Mouse (Mus musculus): ENCODE results near the gene Tmem86a.
"Not testable (repeated sequence)": the region's sequence is repeated elsewhere in the genome, so short reads cannot be mapped to it uniquely, and the experiment has no call there.

The Tmem86a gene

DNA sequence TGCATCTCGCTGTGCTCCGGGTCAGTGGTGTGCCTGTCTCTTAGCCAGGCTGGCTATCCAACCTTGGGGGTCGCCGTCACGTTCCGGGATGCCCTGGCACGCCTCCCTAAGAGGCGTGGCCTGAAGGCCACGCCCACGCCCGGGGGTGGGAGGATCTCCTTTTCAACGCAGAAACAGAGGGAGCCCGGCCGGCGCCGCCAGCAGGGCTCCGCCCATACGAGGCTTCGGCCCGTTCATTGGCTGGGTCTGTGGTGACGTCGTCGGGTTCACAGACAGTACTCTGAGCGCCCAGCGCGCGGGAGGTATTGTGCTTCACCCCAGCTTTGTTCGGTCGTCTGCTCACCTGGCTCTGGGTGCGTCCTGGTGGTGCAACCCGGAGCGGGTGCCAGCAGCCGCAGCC, at the start of gene Tmem86a:
Gene Tmem86a (plus strand): TSS at position 236 of the 400 bp plus-strand sequence.
- peak; percentile 96 for DNase-seq

DNA sequence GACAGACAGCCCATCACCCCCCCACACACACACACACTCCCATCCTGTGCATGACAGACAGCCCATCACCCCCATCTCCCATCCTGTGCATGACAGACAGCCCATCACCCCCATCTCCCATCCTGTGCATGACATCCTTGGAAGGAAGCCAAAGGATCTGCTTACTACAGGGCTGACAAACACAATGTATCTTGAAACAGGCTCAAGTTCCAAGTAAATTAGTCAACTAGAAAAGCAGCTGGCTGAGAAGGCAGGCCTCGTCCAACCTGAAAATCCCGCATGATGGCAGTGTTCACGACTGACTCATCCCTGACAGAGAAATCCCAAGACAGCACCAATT, 49.8 kb upstream of the Tmem86a start:
- no peak for DNase-seq

DNA sequence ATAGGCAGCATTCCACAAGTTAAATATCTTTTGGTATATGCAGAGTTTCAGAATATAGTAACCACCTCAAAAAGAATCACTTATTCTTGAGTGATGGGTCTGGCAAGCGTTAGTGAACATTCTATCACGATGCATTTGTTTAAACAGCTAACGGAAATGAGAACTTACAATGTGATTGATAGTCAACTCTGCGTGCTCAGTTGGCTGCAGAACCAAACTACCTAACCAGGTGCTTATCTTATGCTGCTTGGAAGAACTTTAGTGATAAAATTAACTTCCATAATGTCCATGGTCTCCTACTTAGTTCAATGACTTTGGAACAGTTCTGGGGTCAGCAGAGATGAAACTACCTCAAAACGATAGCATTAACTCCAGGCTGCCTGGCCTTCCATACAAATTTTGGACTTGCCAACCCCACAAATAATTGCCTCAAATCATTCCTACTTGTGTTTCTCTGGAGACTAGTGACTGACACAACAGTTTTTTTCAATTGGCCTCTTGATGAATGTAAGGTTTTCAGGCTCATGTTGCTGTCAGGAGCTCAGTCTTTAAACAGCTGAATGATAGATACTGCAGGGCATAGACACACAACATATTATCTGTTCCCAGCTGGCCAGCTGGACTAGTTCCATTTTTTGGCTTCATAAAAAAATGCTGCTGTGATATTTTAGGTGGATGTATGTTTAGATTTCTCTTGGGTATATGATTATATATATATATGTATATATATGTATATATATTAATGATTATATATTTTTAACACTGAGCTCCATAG, 49.1 kb upstream of the Tmem86a start:
- DNase-seq, result no peak

DNA sequence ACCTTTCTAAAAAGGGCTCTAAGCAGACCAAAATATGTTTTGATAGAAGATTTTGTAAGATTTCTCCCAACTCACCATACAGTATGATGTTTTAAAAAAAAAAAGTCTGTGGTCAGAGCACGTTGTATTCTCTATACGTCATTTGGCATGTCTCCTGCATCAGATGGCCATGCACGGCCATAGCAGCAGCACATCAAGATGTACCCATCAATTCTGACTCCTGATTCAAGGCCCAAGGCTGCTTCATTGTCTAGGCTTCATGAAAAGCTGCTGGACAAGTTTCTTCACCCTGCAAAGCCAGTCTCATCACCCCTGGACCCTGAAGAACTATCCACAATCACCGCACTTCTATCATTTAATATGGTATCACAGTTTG, 48.5 kb upstream of the Tmem86a start:
- DNase-seq, result no peak

DNA sequence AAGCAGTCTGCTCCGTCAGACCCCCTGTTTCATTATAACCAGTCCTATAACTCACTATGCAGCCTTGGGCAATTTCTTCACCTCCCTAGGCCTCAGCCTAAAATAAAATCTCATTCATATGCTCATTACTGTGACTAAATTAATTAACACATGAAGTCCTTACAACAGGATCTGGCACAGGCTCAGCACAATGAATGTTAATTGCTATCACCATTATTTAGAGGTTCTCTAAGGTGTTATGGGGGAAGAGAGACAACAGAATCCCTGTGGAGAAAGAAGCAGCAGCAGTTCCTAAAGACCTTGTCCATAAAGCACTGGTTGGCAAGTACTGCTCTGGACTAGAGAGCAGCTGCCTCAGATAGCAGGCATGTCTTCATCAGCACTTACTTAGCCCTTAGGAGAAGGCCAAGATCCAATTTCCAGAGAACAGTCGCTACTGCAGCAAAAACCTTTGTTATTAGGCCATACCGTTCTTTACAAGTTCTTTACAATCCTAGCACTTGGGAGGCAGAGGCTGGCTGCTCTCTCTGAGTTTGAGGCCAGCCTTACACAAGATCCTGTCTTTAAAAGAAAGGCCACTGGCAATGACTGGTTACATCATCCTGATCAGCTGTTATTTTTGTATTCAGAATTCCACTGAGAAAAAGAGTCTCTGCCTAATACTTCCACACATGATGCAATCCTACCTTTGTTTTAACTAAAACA, 46.8 kb upstream of the Tmem86a start:
- DNase-seq, result no peak

DNA sequence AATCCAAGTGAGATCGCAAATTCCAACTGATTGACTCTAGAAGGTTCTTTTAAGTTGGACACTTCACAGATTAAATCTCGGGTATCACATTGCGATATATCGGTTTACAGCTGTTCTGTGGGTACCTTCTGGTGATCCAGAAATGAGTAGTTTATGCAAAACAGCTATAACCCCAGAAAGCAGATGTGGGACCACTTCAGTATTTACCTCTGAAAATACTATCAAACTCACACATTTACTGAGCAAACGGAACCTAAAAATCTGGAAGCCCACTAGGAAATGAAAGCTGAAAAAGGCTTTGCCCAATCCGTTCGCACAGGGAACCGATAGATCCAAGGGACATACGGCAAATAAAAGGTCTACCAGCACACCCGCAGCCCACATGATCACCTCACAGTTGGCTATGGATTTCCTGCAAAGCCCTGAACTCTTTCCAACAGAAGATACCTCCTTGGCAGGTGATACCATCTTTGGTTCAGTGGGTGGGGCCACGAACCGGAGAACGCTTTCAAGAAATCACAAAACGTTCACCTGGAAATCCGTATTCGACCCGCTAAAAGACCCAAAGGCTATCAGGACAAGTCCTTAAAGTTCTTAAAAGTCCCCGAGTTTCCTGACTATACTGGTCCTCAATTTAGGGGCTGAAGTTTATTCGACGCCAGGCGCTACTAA, 43.2 kb upstream of the Tmem86a start:
- DNase-seq, result no peak

DNA sequence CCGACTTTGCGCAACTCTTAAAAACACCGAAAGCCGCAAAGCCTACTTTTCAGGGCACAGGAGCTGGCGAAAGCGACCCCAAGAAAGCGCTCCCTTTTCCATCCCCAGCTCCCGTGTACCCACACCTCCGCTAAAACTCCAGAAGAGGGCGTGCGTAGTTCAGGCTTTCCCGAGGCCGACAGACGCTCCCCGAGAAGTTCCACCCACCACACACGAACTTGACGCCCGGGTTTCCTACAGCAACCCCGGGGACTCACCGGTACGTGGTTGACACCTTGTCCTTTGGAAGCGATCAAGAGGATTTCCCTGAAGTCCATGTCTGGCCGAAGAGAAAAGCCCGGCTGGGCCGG, 42.6 kb upstream of the Tmem86a start:
- DNase-seq, result no peak

DNA sequence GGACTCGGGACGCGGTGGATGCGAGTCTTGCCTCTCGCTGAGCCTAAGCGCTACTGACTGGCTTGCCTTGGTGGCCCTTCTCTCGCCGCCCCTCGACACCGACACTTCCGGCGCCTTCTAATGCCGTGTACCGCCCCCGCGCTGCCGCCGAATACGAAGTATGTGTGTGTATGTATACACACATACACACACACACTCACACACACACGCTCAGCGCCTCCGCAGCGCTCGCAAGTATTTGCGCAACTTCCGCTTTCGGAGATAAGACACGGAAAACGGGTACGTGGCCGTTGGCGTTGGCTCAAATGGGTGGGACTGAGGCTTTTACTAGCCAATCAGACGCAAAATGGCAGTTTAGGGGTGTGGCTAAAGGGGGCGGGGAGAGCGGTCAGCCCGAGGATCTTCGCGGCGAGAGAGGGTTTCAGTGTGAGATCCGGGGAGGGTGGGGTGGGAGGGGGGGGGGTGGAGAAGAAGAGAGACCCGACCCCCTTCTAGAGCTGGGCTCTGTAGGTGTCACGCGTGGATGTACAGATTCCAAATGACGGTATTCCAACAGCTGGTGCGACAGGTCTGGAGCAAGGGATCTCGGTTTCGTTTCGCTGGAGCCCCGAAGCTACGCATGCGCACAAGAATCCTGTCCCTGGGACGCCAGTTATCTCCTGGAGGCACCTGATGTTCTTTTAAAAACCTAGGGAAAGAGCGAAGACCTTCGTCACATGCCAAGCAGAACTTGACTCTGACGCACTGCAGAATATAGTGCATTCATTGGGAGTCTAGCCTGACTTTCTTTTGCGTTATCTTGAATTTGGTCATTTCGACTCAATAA, 42.0 kb upstream of the Tmem86a start, which contains the start of gene Spty2d1:
Gene Spty2d1 (minus strand): TSS at position 244 of the 826 bp plus-strand sequence.
- DNase-seq, result peak; percentile 99

DNA sequence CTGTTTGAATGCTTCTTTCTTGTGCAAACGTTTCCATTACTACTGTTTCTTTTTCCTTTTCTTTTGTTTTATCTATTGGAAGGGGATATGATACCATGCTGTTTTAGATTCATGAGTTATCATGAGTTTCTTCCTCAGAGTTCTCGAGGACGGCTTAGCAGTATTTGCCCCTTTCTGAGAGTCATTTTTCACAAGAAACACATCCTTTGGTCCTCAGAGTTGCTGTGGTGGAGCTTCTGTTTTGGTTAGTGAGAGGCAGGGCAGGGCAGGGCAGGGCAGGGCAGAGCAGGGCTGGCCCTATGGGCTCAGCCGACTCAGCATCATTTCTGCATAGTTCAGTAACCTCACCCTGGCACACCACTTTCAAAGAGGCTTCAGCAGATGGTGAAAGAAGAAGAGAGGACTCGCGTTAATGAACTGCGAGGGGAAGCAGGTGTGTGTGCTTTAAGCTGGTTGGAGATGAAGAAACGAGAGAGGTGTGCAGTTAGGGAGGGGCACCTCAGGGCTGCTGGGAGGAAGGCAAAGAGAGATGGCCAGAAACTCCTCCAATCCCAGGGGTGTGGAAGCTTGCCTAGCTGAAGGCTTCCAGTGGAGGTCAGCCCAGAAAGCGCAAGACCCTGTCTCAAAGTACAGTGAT, 37.2 kb upstream of the Tmem86a start:
- DNase-seq, result no peak

DNA sequence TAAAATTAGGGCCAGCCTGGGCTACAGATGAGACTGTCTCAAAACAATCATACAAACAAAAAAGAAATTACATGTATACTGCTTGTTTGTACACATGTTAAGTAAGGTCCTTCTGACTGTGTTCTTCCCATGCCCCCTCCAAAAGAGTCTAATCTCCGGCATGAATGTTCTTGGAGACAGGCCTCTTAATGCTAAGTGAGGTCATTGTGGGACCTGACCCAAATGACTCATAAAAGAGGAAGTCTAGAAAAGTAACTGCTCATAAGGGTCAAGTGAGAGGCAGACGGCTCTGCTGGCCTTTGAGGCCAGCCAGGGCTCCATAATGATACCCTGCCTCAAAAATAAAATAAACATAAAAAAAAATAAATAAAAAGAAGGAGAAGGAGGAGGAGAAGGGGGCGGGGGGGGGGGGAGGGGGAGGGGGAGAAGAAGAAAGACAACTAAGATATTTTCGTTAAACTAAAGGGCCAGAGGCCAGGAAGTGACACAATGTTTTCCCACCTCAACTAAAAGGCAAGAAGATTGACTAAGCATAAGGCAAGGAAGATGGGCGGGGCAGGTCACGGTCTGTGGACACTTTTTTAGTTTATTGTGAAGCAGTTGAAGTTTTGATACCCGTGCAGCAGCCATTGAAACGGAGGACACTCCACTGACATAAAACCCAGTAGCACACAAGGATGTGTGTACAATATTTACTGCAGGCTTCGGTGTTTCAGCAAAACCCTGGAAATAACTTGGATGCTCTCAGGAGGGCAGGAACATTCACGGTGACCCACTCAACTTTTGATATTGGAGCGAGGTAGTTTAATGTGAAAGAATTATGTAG, 35.6 kb upstream of the Tmem86a start:
- no peak for DNase-seq

DNA sequence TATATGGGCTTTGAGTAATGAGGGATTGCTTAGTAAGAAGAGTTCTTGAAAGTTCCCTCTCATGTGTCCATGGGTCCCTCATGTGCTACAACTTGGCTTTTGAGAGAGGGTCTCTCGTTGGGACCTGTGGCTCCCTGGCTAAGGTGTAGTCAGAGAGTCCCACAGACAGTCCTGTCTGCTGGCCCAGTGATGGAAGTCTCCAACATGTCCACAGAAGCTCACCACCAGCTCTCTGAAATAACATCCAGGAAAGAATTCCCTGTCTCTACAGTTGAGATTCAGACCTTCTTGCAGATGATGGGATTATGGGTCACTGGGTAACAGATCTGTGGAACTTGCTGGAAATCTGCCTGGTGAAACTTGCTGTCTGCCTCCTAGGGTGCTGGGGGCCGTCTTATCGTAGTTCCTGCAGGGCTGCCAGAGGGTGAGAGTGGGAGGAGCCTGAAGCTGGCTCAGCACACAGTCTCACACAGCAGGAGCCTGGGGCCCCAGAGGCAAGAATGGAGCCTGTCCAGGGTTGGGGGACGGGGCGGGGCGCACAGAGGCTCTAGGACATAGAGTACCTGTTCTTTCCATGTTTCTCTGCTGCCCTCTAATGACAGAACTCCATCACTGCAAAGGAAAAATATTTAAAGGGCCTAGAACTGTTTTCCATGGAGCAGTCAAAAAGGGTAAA, 34.9 kb upstream of the Tmem86a start:
- DNase-seq, result peak; percentile 54

DNA sequence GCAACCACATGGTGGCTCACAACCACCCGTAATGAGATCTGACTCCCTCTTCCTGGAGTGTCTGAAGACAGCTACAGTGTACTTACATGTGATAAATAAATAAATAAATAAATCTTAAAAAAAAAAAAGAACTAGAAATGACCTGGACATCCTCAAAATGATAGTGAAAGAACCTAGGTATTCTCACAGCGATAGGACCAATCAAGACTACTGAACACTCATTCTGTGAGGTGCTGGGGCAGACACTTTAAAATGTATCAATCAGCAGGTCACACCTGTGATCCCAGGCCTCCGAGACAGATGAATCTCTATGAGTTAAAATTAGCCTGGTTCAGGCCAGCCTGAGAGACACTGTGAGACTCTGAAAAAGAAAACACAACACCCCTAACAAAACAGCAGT, 33.8 kb upstream of the Tmem86a start:
- DNase-seq, result no peak

DNA sequence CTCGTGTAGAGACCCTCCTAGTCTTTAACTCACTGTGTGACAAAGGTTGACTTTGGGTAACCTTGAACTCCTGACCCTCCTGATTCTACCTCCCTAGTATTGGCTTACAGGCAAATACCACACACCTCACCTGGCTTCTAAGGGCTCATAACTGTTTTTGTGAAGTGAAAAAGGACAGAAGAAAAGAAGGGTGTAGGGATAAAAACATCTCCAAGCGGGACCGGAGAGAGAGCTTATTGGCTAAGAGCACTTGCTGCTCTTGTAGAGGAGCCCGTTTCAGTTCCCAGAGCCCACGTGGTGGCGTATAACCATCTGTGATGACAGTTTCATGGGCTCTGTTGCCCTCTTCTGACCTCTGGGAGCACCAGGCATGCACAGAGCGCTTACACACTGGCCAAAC, 33.3 kb upstream of the Tmem86a start:
- no peak for DNase-seq

DNA sequence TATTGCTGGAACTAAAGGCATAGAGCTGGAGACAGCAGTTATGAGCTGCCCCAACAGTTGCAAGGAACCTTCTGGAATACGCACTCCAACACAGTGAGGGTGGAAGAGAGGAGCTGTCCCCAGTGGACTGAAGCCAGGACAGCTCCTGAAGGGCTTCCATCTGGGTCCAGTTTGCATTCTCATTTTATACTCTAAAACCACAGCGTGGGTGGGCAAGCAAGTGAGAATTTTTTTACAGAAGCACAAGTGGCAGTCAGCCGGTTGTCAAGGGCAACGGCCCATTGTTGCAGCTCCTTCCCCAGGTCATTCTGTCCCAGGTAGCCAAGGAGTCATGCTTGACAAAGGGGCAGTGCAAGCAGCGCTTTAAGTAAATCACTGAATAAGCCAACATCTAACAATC, 30.8 kb upstream of the Tmem86a start:
- peak; percentile 57 for DNase-seq

DNA sequence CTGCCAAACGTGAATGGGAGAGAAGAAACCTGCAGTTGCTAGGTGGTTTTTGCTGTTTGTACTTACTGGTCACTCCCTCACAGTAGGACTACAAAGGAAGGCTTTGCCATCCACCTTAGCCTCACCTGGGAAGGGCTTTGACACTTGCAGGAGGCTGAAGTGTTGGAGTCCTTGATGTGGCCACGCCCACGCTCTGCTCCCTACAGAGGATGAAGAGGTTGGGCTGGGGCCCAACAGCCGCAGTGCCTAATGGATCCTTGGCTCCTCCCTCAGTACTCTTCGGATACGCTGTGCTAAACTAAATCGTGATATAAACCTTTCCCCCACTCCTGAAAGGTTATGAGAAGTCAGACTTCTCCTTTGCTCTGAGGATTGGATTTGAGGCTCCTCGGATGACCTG, 29.4 kb upstream of the Tmem86a start:
- no peak for DNase-seq

DNA sequence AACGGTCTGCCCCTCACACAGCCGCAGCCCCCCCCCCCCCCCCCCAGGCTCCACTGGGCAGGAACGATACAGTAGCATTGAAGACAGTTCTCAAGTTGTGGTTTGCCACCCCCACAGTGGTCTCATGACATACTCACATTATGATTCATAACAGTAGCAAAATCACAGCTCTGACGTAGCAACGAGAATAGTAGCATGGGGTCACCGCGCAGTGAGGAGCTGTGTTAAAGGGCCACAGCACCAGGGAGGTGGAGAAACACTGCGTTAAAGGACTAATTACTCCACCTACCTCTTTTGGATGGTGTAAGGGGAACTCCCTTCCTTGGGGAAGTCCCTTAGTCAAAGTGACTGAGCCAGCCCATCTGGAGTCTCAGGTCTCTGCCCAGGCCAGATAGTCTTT, 27.9 kb upstream of the Tmem86a start:
- DNase-seq, result no peak

DNA sequence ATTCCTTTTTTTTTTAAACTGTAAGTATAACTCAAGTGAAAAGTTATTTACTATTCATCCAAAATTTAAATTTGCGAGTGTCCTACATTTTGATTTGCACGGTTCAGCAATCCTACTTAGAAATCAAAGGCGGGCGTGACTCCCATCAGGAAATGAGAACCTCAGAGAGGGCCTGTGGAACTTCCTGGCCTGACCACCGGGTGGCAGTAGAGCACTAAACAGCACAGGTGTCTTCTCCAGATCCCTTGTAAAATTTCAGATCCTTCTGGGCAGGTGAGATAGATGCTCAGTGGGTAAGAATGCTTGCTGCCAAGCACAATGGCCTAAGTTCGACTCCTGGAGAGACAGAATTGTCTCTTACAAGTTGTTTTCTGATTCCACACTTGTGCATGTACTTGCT, 26.9 kb upstream of the Tmem86a start:
- peak; percentile 72 for DNase-seq

DNA sequence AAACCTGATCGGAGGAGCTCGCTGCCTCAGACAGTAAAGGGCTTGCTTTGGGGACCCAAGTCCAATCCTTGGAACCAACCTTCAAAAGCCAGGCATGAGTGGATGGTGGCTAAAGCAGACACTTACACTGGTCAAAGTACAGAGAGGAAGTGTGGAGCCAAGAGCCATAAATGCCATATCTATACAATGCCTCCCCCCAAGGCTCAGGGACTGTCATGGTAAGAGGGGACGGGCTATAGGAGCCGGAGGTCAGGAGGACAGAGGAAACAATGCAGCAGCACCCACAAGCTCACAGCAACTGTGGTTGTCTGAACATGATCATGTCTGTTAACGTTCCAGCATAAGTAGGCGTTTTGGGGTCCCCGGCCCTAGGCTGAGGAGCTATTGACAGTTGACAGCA, 25.9 kb upstream of the Tmem86a start:
- no peak for DNase-seq

DNA sequence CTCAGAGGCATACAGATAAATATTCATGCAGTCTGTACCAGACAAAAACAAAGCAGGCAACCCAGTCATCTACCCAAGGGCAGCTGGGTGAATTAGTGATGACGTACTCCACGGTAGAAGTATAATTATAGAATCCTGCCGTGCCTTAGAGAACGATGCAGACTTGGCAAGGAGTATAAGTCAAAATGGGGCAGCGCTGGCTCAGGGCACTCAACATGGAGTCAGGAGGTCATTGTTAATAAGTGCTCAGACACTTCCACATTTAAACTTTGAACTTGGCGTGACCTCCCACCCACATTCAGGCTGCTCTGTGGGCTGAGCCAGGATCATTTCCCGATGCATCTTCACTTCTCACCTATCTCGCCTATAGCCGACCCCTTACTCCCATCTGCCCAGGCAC, 25.0 kb upstream of the Tmem86a start:
- no peak for DNase-seq

DNA sequence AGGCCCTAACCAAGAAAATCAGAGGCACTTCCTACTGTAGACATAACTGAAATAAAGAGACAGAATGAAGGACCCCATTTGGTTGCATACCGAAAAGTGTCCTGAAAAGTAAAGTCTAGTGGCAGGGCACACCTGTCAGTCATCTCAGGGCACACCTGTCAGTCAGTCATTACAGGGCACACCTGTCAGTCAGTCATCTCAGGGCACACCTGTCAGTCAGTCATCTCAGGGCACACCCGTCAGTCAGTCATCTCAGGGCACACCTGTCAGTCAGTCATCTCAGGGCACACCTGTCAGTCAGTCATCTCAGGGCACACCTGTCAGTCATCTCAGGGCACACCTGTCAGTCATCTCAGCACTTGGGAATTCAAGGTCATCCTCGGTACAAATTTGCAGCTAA, 23.5 kb upstream of the Tmem86a start:
- not testable (repeated sequence) for DNase-seq

DNA sequence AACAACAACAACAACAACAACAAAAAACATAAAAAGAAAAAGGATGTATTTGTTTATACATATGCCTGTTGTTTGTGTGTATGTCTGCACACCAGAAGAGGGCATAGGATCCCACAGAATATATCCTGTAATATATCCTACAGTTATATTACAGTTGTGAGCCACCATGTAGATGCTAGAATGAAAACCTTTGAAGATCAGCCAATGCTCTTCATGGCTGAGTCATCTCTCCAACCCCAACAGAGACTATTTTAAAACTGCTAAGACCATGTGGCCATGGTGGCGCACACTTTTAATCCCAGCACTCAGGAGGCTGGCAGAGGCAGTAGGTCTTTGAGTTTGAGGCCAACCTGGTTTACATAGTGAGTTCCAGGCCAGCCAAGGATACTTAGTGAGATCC, 22.9 kb upstream of the Tmem86a start:
- no peak for DNase-seq
